Mouse (Mus musculus): ENCODE measurements around the gene Ildr2. TPM values are rescaled to one million over a fixed set of nuclear protein-coding genes. Genes with fewer than 3 reads are reported as not detected.

Gene Ildr2
- total and polyA plus RNA-seq, 2 experiments from 2014 or later, result 5.9 to 25.8 TPM

GRCm38 (mm10) chr1:166344300-166345077, 90.5 kb downstream of the Ildr2 start:
- peak; percentile 72 for DNase-seq (ENCODE audit: low spot score)
- Histone ChIP-seq H3K27ac (no peak overlapping the region), H3K36me3 (ENCODE audit: insufficient read depth, low read length) (no peaks in the 10 kb centered on the region), H3K9me3 (ENCODE audit: low read length) (no peaks in the 10 kb centered on the region), H3K9ac (replicated peaks; ENCODE audit: low read length) (no peak overlapping the region), H3K4me3 (ENCODE audit: low read length) (no peak overlapping the region), H3K4me1 (ENCODE audit: insufficient read depth, low read length) (no peaks in the 10 kb centered on the region), H3K27me3 (ENCODE audit: insufficient read depth, low read length) (no peaks in the 10 kb centered on the region), H3K4me2 (ENCODE audit: low read depth, low read length) (no peak overlapping the region)
- ATAC-seq, result peak; percentile 71; the same call in 1 of the 2 replicates
- no peak for TF ChIP-seq CTCF (IDR thresholded peaks at IDR 0.05; ENCODE audit: low read depth)
- 29% methylated on average over 8 of the region's 8 CpGs for WGBS

- Histone ChIP-seq H3K27ac (no peak overlapping the region), H3K9me3 (ENCODE audit: low read length) (no peaks in the 10 kb centered on the region), H3K4me2 (ENCODE audit: low read depth, low read length) (no peak overlapping the region), H3K9ac (replicated peaks; ENCODE audit: low read length) (no peak overlapping the region), H3K4me3 (ENCODE audit: low read length) (no peak overlapping the region), H3K27me3 (ENCODE audit: insufficient read depth, low read length) (no peaks in the 10 kb centered on the region), H3K36me3 (ENCODE audit: insufficient read depth, low read length) (no peaks in the 10 kb centered on the region), H3K4me1 (ENCODE audit: insufficient read depth, low read length) (no peaks in the 10 kb centered on the region)
- WGBS, result 94% methylated on average over 6 of the region's 6 CpGs
- DNase-seq (ENCODE audit: low spot score) (no peak), ATAC-seq (no peak)
- no peak for TF ChIP-seq CTCF (IDR thresholded peaks at IDR 0.05; ENCODE audit: low read depth)
Measured at GRCm38 (mm10) chr1:166345602-166346001, 91.7 kb downstream of the Ildr2 start.

- Histone ChIP-seq H3K27me3 (ENCODE audit: insufficient read depth, low read length) (no peaks in the 10 kb centered on the region), H3K4me1 (ENCODE audit: insufficient read depth, low read length) (no peaks in the 10 kb centered on the region), H3K36me3 (ENCODE audit: insufficient read depth, low read length) (no peaks in the 10 kb centered on the region), H3K9ac (replicated peaks; ENCODE audit: low read length) (no peak overlapping the region), H3K4me2 (ENCODE audit: low read depth, low read length) (no peak overlapping the region), H3K27ac (no peak overlapping the region), H3K4me3 (ENCODE audit: low read length) (no peak overlapping the region), H3K9me3 (ENCODE audit: low read length) (no peaks in the 10 kb centered on the region)
- no peak for TF ChIP-seq CTCF (IDR thresholded peaks at IDR 0.05; ENCODE audit: low read depth)
- peak; percentile 35 for DNase-seq (ENCODE audit: low spot score)
- ATAC-seq, result 0 out of 2 replicates have a peak, but pooled peaks have one; percentile 10
- WGBS, result 56% methylated on average over 3 of the region's 3 CpGs
Measured at GRCm38 (mm10) chr1:166346906-166347305, 93.0 kb downstream of the Ildr2 start.

GRCm38 (mm10) chr1:166349341-166349740, 95.4 kb downstream of the Ildr2 start:
- Histone ChIP-seq H3K27me3 (ENCODE audit: insufficient read depth, low read length) (no peaks in the 10 kb centered on the region), H3K27ac (no peak overlapping the region), H3K4me3 (ENCODE audit: low read length) (no peak overlapping the region), H3K4me2 (ENCODE audit: low read depth, low read length) (no peak overlapping the region), H3K9me3 (ENCODE audit: low read length) (no peaks in the 10 kb centered on the region), H3K9ac (replicated peaks; ENCODE audit: low read length) (no peak overlapping the region), H3K36me3 (ENCODE audit: insufficient read depth, low read length) (no peaks in the 10 kb centered on the region), H3K4me1 (ENCODE audit: insufficient read depth, low read length) (no peaks in the 10 kb centered on the region)
- WGBS, result 80% methylated on average over 3 of the region's 3 CpGs
- DNase-seq (ENCODE audit: low spot score) (no peak), ATAC-seq (no peak)
- TF ChIP-seq CTCF (IDR thresholded peaks at IDR 0.05; ENCODE audit: low read depth), result no peak

- Histone ChIP-seq H3K9ac (replicated peaks; ENCODE audit: low read length) (no peak overlapping the region), H3K9me3 (ENCODE audit: low read length) (no peaks in the 10 kb centered on the region), H3K36me3 (ENCODE audit: insufficient read depth, low read length) (no peaks in the 10 kb centered on the region), H3K27me3 (ENCODE audit: insufficient read depth, low read length) (no peaks in the 10 kb centered on the region), H3K27ac (no peak overlapping the region), H3K4me1 (ENCODE audit: insufficient read depth, low read length) (no peaks in the 10 kb centered on the region), H3K4me2 (ENCODE audit: low read depth, low read length) (no peak overlapping the region), H3K4me3 (ENCODE audit: low read length) (no peak overlapping the region)
- ATAC-seq (no peak), DNase-seq (ENCODE audit: low spot score) (no peak)
- 82% methylated on average over 11 of the region's 11 CpGs for WGBS
- no peak for TF ChIP-seq CTCF (IDR thresholded peaks at IDR 0.05; ENCODE audit: low read depth)
Measured at GRCm38 (mm10) chr1:166349751-166350150, 95.8 kb downstream of the Ildr2 start.

GRCm38 (mm10) chr1:166360157-166360855, 106.4 kb downstream of the Ildr2 start:
- Histone ChIP-seq H3K27ac (no peak overlapping the region), H3K4me3 (ENCODE audit: low read length) (no peak overlapping the region), H3K4me2 (ENCODE audit: low read depth, low read length) (no peak overlapping the region), H3K9me3 (ENCODE audit: low read length) (no peaks in the 10 kb centered on the region), H3K4me1 (ENCODE audit: insufficient read depth, low read length) (no peaks in the 10 kb centered on the region), H3K36me3 (ENCODE audit: insufficient read depth, low read length) (no peaks in the 10 kb centered on the region), H3K27me3 (ENCODE audit: insufficient read depth, low read length) (no peaks in the 10 kb centered on the region), H3K9ac (replicated peaks; ENCODE audit: low read length) (no peak overlapping the region)
- DNase-seq (ENCODE audit: low spot score) (peak; percentile 83), ATAC-seq (peak; percentile 89)
- TF ChIP-seq CTCF (IDR thresholded peaks at IDR 0.05; ENCODE audit: low read depth), result peak; percentile 96
- WGBS, result 21% methylated on average over 14 of the region's 14 CpGs

Data from hindbrain, postnatal 0 days (tissue).